Mouse (Mus musculus): Measurements from ENCODE around the gene Arf6.

Gene Arf6

DNA sequence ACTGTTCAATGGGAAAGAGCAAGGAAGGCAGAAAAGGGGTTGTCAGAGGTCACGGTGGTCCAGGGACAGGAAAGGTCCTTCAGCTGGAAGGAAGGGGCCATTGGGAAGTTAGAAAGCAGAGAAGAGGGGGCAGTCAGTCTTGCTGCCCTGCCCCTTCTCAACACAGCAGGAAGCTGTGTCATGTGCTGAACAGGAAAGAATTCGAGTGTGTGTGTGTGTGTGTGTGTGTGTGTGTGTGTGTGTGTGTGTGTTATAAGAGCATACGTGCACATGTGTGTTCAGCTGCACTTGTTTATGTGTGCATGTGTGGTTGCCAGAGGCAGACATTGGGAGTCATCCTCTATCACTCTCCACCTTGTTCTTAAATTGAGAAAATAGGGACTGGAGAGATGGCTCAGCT, 48.8 kb downstream of the Arf6 start:
- ChIA-PET CTCF (no interaction called here), POLR2A (interaction anchor here in 1 of 4 experiments (0.6 kb wide), 1 partner anchor 118 kb away, joined by 3 read pairs; no protein-coding TSS in a partner anchor)

DNA sequence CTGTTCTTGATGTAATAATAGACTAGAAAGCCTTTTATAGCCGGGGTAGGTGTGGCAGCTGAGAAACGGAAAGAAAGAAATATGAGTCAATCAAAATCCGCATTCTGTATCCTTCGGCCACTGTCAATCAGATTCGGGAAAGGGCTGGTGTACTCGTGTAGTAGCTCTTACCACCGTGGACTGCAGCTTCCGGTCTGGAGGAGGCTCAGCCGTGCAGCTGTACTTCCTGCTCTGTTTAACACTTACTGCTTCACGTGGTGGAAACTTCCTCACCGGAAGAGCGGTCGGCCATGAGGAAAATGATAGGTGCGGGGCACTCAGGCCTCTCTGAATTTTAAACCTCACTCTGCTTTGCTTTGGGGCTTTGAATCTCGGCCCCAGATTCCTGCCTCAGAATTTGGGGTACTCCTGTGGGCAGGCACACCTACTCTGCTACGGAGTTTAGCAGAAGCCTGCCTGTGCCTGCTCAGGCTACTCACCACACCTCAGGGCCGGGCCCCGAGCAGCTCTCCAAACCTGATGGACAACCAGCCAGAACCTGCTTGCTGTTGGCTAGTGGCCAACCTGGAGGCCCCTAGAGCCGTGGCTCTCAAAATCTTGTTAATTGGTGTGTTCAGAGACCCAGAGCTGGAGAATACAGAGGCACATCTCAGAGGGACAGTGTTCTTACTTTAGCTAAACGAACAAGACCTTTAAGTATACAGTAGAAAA, 51.0 kb downstream of the Arf6 start:
- CTCF ChIA-PET: interaction anchor here in 1 of 4 experiments (0.5 kb wide), 1 partner anchor 130 kb away, joined by 3 read pairs; no protein-coding TSS in a partner anchor
- POLR2A ChIA-PET: interaction anchor here in 3 of 4 experiments (0.6 to 1.1 kb wide), 5 partner anchors 28 to 151 kb away, joined by 3 read pairs; partner anchors contain the start of genes Arf6 (in 1 of the 3) and Gm9887 (in 1 of the 3)
